Mouse (Mus musculus) granulocyte monocyte progenitor cell, adult 5-6 weeks (primary cell): ENCODE measurements at regions not wholly inside any gene's neighbourhood (a gene's known extent, or its start where the extent isn't known, plus 50 kb on each side); places are given as distances from the start of the nearest gene placed in this dataset.

Source experiments
- ATAC-seq: replicated peaks from 2 replicates; pipeline ENCODE4 v1.8.0; 2016; ENCODE audit warnings: mild to moderate bottlenecking, moderate TSS enrichment, inconsistent platforms; ENCODE audit not compliant: poor library complexity, severe bottlenecking

DNA sequence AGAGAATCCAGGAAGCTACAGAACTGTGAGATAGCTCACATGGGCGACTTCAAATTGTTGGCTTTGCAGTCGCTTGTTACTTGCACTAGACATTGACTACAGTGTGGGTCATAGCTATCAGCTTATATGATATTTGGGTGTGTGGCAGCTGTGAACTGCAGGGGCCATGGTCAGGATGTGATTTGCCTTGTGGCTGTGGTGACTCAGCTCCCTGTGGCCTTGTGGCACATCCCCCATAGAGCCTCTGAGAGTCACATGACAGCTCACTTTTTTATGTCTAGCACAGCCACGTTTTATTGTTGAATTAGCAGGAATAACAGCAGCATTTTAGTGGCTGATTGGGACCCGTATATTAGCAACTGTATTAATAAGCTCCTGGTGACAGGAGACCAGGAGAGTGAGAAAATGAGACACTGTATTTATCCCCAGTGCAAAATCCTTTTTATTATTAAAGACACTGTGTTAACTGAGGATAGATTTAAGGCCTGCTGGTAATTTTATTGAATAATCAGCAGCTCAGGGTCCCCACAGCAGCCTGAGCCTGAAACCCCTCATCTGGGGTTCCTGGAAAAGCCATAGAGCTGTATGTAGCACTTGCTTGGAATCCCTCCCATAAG is 141.7 kb downstream of the 9530068E07Rik start:
- ATAC-seq = no peak

DNA sequence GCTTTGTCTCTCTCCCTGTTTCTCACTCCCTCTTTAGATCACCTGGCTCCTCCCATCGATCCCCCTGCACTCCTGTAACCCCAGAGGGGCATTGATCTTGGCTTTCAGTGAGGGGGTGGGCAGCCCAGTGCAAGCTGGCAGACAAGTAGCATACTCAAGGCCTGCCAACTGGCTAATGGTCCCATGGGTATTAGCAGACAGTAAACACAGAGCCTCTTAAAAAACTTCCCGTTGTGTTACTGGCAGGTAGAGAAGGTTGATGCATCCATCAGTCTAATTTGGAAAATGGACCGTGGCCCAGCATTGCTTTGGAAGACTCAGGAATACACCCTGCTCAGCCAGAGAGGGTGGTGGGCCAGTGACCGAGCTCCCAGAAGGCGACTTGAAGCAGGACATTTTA is 145.0 kb downstream of the 9530068E07Rik start:
- ATAC-seq = no peak

DNA sequence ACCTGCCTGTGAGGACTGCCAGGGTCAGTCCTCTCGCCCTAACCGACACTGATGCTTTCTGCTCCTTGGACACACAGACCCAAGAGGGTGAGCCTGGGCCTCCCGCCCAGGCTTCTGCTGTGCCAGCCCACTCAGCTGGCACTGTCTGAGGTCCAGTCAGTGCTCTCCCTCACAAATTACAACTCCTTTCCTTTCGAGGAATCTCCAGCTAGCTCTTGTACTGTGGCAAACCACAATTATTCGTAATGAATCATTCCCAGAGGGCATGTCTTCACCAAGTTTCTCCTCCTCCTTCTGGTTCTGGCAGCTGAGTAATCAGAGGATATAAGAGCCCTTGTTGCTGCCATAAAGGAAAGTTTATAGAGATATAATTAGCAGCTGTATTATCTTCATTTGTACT is 155.2 kb downstream of the 9530068E07Rik start:
- ATAC-seq = no peak

DNA sequence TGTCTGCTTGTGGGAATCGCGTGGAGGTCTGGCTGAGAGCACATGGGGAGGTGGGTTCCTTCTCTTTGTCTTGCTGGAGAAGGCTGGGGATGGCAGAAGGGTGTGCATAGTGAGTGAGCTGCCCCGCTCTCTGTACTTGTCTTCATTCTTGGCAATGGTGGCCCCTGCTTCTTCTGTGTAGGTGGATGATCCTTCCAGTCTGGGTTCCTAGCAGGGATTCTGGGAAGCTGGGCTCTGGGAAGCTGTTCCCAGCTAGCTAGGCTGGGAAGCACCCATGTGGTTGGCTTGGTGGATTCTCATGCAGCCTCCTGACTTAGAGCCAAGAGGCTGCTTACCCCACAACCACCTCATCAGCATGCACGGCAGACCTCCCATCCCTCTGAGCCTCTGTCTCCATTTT is 156.6 kb downstream of the 9530068E07Rik start:
- no peak for ATAC-seq

DNA sequence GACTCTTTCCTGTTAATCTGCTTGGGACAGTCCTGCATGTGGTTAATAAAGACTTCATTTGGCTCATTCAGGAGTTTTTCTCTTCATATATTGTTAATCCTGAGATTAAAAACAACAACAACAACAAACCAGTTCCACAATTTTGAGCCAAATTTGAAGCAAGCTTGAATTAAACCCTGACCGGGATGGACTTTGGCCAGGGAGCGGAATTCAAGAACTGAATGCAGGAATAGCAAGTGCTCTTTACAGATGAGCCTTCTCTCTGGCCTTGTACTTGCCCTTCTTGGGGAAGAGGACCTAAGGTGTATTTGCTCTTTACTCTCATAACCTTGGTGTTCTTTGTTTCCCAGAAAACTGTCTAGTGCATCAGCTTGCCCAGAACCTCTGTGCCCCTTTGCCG is 161.6 kb downstream of the 9530068E07Rik start:
- ATAC-seq = no peak

DNA sequence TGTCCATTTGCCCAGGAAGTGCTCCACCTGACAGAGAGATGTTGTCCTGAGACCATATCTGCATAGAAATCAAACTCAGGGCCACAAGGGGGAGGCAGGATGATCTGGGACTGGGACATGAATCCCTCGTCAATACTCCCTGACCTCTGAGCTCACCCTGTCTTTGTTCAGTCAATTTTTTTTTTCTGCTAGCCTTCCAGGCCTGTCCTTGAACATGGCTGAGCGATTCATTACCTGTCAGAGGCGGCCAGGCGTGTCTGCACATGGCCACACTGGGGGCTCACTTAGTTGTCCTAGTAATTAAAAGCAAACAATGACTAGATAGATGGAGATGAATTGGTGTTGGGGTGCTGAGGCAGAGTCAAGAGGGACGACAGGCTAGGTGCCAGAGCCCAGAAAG is 162.6 kb downstream of the 9530068E07Rik start:
- no peak for ATAC-seq

DNA sequence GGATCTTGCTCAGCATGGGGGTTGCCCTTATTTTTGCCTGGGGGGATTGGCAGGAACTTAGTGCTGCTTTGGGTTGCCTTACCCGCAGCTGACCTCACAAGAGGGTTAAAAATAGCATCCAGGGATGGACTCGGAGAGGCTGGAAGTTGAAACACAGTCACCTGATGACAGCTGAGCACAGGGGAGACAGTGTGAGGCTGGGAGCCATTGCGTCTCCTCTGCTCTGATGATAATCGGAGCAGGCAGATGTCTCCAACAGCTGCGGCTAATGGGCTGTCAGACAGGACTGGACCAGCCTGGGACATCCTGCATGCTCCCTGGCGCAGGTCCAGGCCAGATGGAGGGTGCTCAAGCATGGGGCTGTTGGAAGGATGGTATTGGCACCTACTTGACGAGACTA is 165.1 kb downstream of the 9530068E07Rik start:
- no peak for ATAC-seq

DNA sequence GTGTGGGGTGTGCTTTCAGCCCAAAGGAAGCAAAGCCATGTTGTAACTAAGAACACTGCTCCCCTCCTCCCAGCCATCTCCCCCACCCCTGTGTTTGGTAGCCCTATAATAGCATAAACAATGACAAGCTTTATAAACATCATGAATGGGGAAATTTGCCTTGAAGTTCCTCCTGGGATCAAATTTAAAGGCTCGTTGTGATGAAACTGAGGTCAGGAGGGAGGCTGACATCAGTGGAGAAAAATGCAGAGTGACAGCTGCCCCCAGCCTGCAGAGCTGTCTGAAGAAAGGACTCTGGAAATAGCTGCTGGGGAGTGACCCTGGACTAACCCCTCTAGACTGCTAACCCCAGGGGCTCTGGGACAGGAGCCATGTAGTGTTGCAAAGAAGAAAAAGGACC is 169.2 kb downstream of the 9530068E07Rik start:
- ATAC-seq = no peak

DNA sequence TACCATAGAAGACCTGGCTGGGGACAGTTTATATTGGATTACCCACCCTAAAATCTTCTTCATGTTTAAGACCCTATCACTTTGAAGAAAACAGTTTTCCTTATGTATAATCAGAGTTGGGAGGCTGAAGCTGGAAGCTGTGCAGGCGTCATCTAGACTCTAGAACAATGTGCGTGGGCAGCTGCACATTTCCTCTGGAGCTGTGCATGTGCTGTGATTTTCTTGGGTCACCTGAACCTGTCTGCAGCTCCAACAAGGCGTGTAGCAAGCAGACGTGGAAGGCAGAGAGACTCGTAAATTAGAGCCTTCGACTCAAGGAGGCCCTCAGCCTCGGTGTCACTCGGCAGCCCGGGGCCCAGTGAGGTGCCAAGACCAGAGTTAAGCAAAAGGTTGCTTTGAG is 169.8 kb downstream of the 9530068E07Rik start:
- no peak for ATAC-seq

DNA sequence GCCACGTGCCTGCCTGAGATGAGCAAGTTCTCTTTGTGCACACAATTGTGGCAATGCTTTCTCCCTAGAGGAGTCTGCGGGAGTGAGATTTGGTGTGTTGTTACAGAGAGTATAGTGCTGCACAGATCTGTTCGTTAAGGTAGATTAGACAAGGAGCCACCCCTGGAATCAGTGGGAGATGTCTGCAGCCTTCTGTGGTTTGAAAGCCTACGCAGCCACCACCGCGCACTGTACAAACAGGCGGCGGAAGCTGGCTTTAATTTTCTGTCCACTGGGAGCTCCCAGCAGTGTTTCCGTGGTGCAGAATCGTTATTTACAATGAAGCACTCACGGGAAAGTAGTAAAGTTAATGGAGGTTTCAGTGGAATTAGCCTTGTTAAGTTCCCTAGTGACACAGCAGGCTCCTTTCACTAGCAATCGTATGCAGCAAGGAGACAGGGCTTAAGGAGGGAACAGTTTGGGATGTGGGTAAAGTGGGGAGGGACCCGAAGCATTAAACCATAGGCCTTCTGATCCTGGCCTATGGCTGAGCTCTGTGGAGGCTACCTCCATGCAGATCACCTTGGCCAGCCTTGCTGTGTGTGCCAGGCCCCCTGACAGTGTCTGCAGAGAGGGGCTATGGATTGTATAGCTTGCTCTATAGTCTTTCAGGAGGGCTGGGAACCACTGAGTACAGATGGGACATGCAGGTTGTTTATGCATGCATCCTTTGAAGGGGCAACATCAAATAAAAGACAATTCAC is 171.9 kb downstream of the 9530068E07Rik start:
- no peak for ATAC-seq

DNA sequence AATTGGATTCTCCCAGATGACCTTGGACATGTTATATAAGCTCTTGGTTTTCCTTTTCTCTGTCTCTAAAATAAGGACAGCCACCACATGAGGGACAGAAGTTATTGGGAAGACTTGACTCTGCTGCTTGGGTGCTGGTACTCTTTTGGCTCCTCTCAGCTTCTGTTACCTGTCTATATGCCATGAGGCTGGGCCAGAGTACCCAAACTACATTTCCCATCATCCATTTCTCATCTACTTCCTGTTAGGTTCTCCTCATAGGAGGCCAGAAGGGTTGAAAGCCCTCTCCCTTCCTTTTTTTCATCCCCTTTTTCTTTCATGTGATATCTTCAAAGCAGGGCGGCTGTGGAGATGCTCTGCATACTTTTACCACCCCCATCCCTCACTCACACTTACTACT is 172.6 kb downstream of the 9530068E07Rik start:
- no peak for ATAC-seq

DNA sequence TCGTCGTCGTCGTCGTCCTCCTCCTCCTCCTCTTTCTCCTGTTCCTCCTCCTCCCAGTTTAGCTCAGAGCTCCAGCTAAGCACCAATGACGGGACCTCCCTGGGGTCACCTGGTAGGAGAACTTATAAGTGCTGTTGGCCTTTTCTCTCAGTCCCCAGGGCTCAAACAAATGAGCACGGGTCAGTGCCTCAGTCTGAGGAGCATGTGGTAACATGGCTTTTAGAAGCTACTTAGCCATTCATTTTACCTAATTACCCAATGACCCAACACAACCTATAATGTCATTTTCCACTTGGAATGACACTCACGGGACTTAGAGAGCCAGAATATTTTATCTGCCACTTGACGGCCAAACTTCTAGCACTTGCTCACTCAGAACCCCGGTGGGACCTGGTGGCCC is 173.5 kb downstream of the 9530068E07Rik start:
- ATAC-seq = no peak

DNA sequence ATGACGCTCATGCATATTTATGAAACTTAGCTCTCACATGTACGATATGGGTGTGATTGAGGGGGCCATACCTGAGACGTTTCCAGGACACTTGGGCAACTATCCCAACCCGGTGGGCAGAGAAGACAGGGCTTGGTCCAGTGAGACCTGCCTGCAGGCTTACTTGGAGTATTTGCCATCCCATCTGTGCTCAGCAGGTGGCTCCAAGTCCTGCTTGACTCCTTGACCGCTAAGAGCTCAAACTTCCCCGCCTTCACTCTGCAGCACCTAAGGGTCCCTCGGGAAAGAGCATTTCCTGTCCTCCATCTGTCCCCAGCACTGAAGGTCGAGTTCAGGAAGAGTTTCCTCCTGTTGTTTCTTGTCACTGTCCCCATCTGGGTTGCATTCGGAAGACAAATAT is 182.2 kb downstream of the 9530068E07Rik start:
- ATAC-seq = no peak

DNA sequence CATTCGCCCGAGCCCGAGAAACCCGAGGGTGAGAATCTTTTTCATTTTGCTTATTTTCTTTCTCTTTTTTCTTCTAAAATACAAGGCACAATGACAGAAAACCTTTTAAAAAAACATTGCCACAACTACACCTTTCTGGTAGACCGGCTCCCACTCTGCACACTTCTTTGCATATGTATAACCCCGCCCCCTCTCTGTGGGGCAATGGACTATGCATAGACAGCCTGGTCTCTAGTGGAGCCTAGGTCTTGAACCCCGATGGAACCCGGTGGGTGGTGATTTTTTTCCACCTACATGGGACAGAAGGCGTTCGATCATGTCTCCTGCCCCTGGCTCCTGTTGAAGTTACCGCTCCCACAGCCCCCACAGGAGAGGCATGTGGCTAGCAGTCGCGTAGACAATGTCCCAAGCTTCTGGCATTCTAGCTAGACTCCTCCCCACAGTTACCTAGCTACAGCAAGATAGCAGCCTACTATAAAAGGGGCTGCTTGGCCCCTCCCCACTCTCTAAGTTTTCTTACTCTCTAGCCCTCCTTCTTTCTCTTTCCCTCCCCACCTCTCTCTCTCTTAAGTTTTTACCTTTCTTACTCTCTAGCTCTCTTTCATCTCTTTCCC is 183.6 kb downstream of the 9530068E07Rik start:
- no peak for ATAC-seq

DNA sequence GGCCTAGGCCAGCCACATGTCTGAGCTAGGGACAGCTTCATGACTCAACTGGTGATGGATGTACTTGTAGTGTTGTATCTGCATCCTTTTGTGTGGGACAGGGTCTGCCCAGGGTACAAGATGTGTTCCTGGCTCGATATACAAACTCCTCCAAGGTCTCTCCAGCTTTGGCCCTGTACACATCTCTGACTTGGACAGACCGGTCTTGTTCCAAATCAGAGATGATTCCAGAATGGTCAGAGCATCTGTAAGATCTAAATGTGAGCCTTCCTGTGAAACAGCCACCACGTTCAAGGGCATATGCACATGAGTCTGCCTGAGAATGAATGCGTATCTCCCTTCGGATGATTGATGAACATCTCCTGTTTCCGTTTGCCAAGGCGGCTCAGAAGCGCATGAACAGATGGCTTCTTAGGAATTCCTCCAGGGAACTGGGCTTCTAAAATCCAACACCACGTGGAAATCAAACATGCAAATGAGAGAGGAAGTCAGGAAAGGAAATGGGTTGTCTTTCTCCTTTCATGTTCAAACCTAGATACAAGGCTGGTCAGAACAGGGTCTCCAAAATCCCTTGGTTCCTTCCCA is 172.7 kb upstream of the Fstl4 start:
- ATAC-seq = no peak

DNA sequence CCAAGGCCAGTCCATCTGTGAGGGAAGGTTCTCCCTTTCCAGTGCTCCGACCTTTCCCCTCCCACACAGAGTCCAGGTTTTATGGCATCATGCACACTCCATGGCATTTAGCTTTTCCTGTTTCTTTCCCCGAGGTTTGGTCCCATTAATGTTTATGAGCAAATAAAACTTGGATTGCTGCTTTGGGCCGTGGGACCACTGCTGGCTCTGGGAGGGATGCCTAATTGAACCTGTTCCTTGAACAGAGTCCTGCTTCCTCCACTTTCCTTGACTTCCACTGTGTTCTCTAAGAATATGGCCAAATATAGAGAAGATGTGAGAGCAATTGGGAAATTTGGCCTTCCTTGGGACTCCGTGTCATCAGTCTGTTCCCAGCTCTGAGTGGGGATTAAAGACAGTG is 170.3 kb upstream of the Fstl4 start:
- no peak for ATAC-seq

DNA sequence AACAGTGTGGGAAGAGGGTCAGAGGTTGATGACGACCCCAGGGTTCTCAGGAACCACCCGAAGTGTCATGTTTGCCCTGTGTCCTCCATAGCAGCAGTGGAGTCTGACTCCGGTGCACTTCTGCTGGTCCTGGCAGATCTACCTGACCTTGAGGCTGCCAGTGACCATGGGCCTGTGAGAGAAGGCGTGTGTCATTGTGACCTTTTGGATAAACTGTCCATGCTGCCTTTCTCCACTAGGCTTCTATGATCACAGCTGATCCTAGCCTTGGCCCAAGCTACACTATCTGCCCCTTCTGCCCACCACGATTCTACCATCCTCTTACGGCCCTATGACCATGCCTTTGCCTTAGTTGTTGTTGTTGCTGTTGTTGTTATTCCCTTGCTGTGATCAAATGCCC is 163.2 kb upstream of the Fstl4 start:
- ATAC-seq = no peak

DNA sequence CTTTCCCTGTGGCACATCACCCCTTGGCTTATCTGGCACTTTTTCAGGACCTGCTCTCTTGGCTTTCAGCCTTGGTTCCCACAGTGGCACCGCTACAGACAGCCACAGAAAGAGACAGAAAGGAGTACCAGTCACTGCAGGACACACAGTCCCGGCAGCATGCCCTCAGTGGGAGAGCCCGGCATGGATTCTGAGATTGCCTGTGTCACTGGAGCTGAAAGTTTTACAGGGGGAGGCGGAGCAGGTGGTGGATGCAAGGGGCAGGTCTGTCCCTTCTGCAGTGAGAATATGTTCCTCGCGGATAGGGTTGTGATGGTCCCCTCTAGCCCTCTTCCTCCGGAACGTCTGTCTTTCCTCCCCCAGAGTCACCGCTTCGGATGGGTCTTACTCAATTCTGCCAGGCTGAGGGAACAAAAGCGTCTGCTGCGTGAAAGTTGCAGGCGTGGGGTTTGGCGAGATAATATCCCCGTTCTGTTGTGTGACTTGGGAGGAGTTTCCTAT is 162.3 kb upstream of the Fstl4 start:
- no peak for ATAC-seq

DNA sequence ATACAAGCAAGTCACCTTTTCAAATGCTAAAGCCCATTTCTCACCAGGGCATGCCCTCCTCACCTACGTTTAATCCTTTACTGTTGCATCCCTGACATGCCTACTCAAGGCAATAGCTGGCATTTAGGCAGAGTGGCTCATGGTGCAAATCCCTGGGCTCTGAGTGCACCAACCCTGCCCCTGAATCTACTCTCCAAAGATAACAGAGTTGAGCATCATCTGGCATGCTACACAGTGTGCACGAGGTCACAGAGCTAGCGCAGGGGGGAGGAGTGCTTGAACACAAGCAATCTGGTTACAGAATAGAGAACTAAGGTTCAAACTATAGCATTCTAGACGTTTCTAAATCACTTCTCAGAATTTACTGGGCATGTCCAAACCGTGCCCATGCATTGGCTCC is 161.6 kb upstream of the Fstl4 start:
- no peak for ATAC-seq

DNA sequence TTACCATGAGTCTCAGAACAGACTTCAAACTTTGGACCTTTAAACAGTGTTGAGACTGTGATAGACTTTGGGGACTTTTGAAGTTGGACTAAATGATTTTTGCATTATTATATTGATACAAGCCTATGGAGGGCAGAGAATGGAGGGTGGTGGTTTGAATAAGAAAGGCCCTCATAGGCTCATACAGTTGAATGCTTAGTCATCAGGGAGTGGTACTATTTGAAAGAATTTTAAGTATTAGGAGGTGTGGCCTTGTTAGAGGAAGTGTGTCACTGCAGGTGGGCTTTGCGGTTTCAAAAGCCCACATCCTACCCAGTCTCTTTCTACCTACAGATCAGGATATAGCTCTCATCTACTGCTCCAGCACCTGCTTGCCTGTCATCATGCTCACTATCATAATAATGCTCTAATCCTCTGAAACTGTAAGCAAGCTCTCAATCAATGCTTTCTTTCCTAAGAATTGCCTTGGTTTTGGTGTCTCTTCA is 153.7 kb upstream of the Fstl4 start:
- ATAC-seq = no peak

DNA sequence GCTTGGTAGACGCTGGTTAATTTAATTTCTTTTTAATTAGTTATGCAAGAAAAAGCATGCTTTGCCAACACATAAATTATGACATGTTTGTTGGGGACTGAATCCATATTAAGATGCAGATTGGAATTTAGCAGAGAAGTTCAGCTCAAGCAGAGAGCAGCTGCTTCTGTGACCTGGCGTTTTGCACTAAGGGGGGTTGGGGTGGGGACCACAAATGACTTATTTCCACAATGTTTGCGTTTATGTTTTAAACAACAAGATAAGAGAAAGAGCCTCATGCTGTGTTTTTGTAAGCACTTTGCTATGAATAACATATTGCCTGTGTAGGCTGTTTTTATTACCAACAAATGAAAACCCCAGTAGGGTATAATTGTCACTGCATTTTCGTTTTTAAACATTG is 148.8 kb upstream of the Fstl4 start:
- no peak for ATAC-seq
